Mouse (Mus musculus): ENCODE data around the gene Kcnc1.

DNA sequence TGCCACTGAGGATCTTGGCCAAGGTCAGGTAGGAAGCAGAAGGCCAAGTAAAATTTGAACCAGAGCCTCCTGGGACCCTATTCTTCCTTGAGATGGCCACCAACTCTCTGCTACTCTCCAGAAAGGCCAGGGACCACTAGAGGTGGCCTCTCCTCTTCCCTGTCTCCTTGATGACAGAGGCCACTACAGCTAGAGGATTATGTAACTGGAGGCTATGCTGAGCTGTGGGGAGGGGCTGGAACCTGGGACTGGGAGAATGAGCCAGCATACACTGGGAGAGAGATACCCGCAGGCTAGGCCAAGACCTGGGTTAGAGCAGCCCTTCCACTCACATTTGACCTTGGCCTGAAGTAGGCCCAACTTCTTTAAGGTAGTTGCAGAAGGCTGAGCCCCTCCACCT lies 3.4 kb downstream of the Kcnc1 start:
- TF ChIP-seq CTCF (IDR thresholded peaks at IDR 0.05; ENCODE audit: borderline replicate concordance, extremely low read depth, insufficient read depth, insufficient read length) (no peak), POLR2A (IDR thresholded peaks at IDR 0.05; ENCODE audit: borderline replicate concordance, extremely low read depth, insufficient read depth, insufficient read length, poor library complexity, severe bottlenecking) (no peak)

All from brain, embryonic 14.5 days (tissue).